Mouse (Mus musculus) kidney, embryonic 14.5 days (tissue): ENCODE data around the gene Slc38a3. TPM values are rescaled to one million over a fixed set of nuclear protein-coding genes. Genes with fewer than 3 reads are reported as not detected.

ENCODE experiments used
- ATAC-seq: fragments of 200-750 bp; cut with Nextera tagmentation; 2 replicates; pipeline ENCODE4 v1.8.0; 2017; ENCODE audit warnings: moderate number of reproducible peaks, mild to moderate bottlenecking, moderate TSS enrichment, moderate library complexity; ENCODE audit not compliant: low FRiP score, low TSS enrichment
- H3K27ac ChIP-seq: fragments of 300-500 bp; sonication (generic); 2 replicates; pipeline ENCODE4 v1.5.1; 2014; ENCODE audit warnings: low read depth, mild to moderate bottlenecking, low read length, moderate library complexity, mixed read lengths
- H3K27me3 ChIP-seq: fragments of 300-500 bp; sonication (generic); 2 replicates; pipeline ENCODE4 v1.6.1; 2014; ENCODE audit warnings: mild to moderate bottlenecking, low read length; ENCODE audit not compliant: control insufficient read depth, insufficient read depth
- H3K36me3 ChIP-seq: fragments of 300-500 bp; sonication (generic); 2 replicates; pipeline ENCODE4 v1.6.1; 2014; ENCODE audit warnings: low read length, mixed read lengths; ENCODE audit not compliant: control insufficient read depth, insufficient read depth
- H3K4me1 ChIP-seq: fragments of 300-500 bp; sonication (generic); 2 replicates; pipeline ENCODE4 v1.6.1; 2014; ENCODE audit warnings: low read length, mixed read lengths; ENCODE audit not compliant: control insufficient read depth, insufficient read depth
- H3K4me2 ChIP-seq: fragments of 300-500 bp; sonication (generic); replicated peaks from 2 replicates; pipeline ENCODE4 v1.6.1; 2014; ENCODE audit warnings: low read depth, mild to moderate bottlenecking, low read length
- H3K4me3 ChIP-seq: fragments of 300-500 bp; sonication (generic); 2 replicates; pipeline ENCODE4 v1.5.1; 2014; ENCODE audit warnings: mild to moderate bottlenecking, low read length
- H3K9ac ChIP-seq: fragments of 300-500 bp; sonication (generic); 2 replicates; pipeline ENCODE4 v1.6.1; 2014; ENCODE audit warnings: low read depth, mild to moderate bottlenecking, low read length, moderate library complexity
- H3K9me3 ChIP-seq: fragments of 300-500 bp; sonication (generic); 2 replicates; pipeline ENCODE4 v1.6.1; 2016; ENCODE audit warnings: low read length; ENCODE audit not compliant: control insufficient read depth
- WGBS: fragments of 180-500 bp; shearing (Covaris S2); extraction: QIAGEN DNeasy Blood & Tissue Kit; methylation state at CpG from one replicate; pipeline ENCODE4 v1.1.7; 2014; 5-methylcytosine and 5-hydroxymethylcytosine counted together
- polyA plus RNA-seq: library from polyadenylated mRNA; unstranded; fragments of >200 nt; fragmentation: Nextera tagmentation; extraction: Ambion mirVana; gene quantifications from 2 replicates; pipeline ENCODE4 v1.2.1, GENCODE M21; 2014

Gene Slc38a3
- polyA plus RNA-seq, 1 experiment from 2014 or later, result 6.5 TPM

GRCm38 (mm10) chr9:107674609-107675429 is 5.5 kb upstream of the Slc38a3 start:
- no peaks in the 10 kb centered on the region for H3K9me3 ChIP-seq
- peaks cover 24% of the 10 kb centered on the region for H3K27me3 ChIP-seq
- H3K36me3 ChIP-seq, result no peaks in the 10 kb centered on the region
- H3K9ac ChIP-seq, result no peak overlapping the region
- peak; percentile 15; the same call in 1 of the 2 replicates for ATAC-seq
- no peak overlapping the region for H3K4me3 ChIP-seq
- peaks cover 18% of the 10 kb centered on the region; the same call in 1 of the 2 replicates for H3K4me1 ChIP-seq
- WGBS, result 59% methylated on average over 9 of the region's 9 CpGs
- no peak overlapping the region for H3K27ac ChIP-seq
- H3K4me2 ChIP-seq, result no peak overlapping the region

GRCm38 (mm10) chr9:107670259-107670658 is 929 bp upstream of the Slc38a3 start:
- WGBS, result 32% methylated on average over 5 of the region's 5 CpGs
- H3K4me3 ChIP-seq, result no peak overlapping the region
- no peaks in the 10 kb centered on the region for H3K27me3 ChIP-seq
- no peak for ATAC-seq
- no peak overlapping the region for H3K9ac ChIP-seq
- no peak overlapping the region for H3K27ac ChIP-seq
- H3K9me3 ChIP-seq, result no peaks in the 10 kb centered on the region
- H3K4me1 ChIP-seq, result peaks cover 34% of the 10 kb centered on the region
- no peaks in the 10 kb centered on the region for H3K36me3 ChIP-seq
- H3K4me2 ChIP-seq, result no peak overlapping the region

DNA sequence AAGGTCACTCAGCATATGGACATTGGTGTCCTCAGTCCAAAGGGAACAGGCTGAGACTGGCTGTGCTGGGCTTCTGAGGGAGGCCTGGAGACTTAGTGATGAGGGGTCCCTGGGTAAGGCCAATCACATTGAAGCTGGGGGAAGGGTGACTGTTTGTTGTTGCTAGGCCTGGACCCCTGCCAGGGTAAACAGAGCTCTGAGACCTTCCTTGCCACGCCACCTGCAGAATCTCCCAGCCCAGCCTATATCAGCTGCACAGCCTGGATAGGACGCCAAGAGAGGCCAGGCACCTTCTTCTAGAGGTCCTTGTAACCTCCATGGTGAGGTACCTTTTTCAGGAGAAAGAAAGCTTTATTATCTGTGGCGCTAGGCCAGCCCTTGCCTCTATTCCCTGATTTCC is 414 bp downstream of the Slc38a3 start:
- WGBS, result 57% methylated on average over 3 of the region's 3 CpGs
- Histone ChIP-seq H3K27ac (no peak overlapping the region), H3K4me3 (no peak overlapping the region), H3K9ac (no peak overlapping the region), H3K36me3 (no peaks in the 10 kb centered on the region), H3K9me3 (no peaks in the 10 kb centered on the region), H3K4me2 (no peak overlapping the region), H3K4me1 (peaks cover 34% of the 10 kb centered on the region), H3K27me3 (no peaks in the 10 kb centered on the region)
- no peak for ATAC-seq

- Histone ChIP-seq H3K9me3 (no peaks in the 10 kb centered on the region), H3K27ac (no peak overlapping the region), H3K4me3 (no peak overlapping the region), H3K36me3 (no peaks in the 10 kb centered on the region), H3K4me2 (peak overlapping the region; percentile 86; the same call in 1 of the 2 replicates), H3K9ac (no peak overlapping the region), H3K27me3 (no peaks in the 10 kb centered on the region), H3K4me1 (peaks cover 41% of the 10 kb centered on the region)
- WGBS, result 41% methylated on average over 8 of the region's 8 CpGs
- ATAC-seq, result no peak
Observed at GRCm38 (mm10) chr9:107668011-107668410, 1.3 kb downstream of the Slc38a3 start.

- Histone ChIP-seq H3K4me3 (peak overlapping the region; percentile 37), H3K36me3 (no peaks in the 10 kb centered on the region), H3K27me3 (no peaks in the 10 kb centered on the region), H3K9ac (peak overlapping the region; percentile 47), H3K27ac (no peak overlapping the region), H3K9me3 (no peaks in the 10 kb centered on the region), H3K4me1 (peaks cover 41% of the 10 kb centered on the region), H3K4me2 (peak overlapping the region; percentile 86)
- ATAC-seq, result peak; percentile 87
- WGBS, result under 1% methylated on average over 24 of the region's 24 CpGs
Observed at GRCm38 (mm10) chr9:107667219-107667618, 2.1 kb downstream of the Slc38a3 start.

- Histone ChIP-seq H3K27ac (no peak overlapping the region), H3K9me3 (no peaks in the 10 kb centered on the region), H3K4me1 (peaks cover 41% of the 10 kb centered on the region), H3K9ac (peak overlapping the region; percentile 47; the same call in 1 of the 2 replicates), H3K36me3 (no peaks in the 10 kb centered on the region), H3K4me3 (peak overlapping the region; percentile 37), H3K4me2 (peak overlapping the region; percentile 86), H3K27me3 (no peaks in the 10 kb centered on the region)
- 1% methylated on average over 30 of the region's 30 CpGs for WGBS
- no peak; the same call in 1 of the 2 replicates for ATAC-seq
Observed at GRCm38 (mm10) chr9:107666751-107667205, 2.6 kb downstream of the Slc38a3 start.

DNA sequence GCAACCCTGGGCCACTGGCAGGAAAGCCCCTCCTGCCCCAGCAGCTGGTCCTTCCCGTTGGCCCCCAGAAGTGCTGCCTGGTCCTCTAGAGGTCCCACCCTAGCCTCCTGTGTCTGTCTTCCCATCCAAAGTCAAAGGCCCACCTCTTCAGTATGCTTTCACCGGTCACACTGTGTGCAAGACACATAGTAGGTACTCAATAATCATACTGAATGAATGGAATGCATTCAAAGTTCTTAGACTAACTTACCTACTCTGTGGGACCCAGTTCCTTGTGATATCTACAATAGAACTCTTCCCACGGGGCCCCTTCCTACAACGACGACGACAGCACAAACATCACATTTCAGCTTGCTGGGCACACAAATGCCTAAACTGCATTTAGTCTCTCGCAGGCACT is 4.0 kb downstream of the Slc38a3 start:
- WGBS, result 78% methylated on average over 7 of the region's 7 CpGs
- no peak overlapping the region for H3K4me2 ChIP-seq
- H3K27ac ChIP-seq, result no peak overlapping the region
- no peaks in the 10 kb centered on the region for H3K9me3 ChIP-seq
- no peak overlapping the region for H3K4me3 ChIP-seq
- H3K9ac ChIP-seq, result no peak overlapping the region
- ATAC-seq, result no peak
- no peaks in the 10 kb centered on the region for H3K27me3 ChIP-seq
- no peaks in the 10 kb centered on the region for H3K36me3 ChIP-seq
- H3K4me1 ChIP-seq, result peaks cover 39% of the 10 kb centered on the region

- no peak for ATAC-seq
- Histone ChIP-seq H3K4me1 (peaks cover 25% of the 10 kb centered on the region), H3K9ac (no peak overlapping the region), H3K27me3 (no peaks in the 10 kb centered on the region), H3K9me3 (no peaks in the 10 kb centered on the region), H3K4me3 (no peak overlapping the region), H3K27ac (no peak overlapping the region), H3K36me3 (no peaks in the 10 kb centered on the region), H3K4me2 (no peak overlapping the region)
- 46% methylated on average over 9 of the region's 9 CpGs for WGBS
Observed at GRCm38 (mm10) chr9:107663525-107663924, 5.8 kb downstream of the Slc38a3 start.

- no peak for ATAC-seq
- Histone ChIP-seq H3K27ac (no peak overlapping the region), H3K4me3 (no peak overlapping the region), H3K9me3 (no peaks in the 10 kb centered on the region), H3K36me3 (no peaks in the 10 kb centered on the region), H3K4me2 (no peak overlapping the region), H3K9ac (no peak overlapping the region), H3K27me3 (no peaks in the 10 kb centered on the region), H3K4me1 (peaks cover 15% of the 10 kb centered on the region)
- 59% methylated on average over 8 of the region's 8 CpGs for WGBS
Observed at GRCm38 (mm10) chr9:107662342-107662741, 7.0 kb downstream of the Slc38a3 start.
